Mouse (Mus musculus): ENCODE data around the gene H2-Aa. TPM values are rescaled to one million over a fixed set of nuclear protein-coding genes. Genes with fewer than 3 reads are reported as not detected.

Gene H2-Aa
- total RNA-seq, 4 experiments from 2014 or later = 3.4 to 37.3 (median 13.3) TPM

DNA sequence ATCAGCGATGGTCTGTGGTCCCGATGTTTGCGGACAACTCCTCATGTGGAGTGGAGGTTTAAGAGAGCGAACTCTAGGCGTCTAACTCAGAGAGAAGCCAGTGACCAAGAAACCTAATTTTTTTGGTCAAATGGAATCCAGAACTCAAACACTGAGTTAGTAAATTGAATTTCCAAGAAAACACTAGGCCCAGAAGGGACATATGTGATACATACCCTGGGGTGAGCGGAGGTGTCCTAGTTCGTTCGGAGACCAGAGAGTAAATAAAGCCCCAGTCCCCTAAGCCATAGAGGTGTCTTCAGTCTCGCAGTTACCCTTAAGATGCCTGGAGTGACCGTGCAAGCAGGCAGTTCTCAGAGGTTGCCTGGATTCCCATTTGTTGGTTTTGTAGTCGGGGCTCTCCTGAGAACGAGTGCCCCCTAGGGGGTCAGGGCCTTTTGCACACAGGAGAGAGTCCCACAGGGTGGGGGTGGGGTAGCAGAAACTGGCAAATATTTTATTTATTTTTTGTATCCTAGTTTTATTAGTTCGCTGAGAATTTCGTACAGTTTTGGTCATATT lies 23.7 kb downstream of the H2-Aa start:
- no peak for DNase-seq (ENCODE audit: low spot score in 2 of 2)

GRCm38 (mm10) chr17:34263068-34263467 lies 24.6 kb downstream of the H2-Aa start:
- DNase-seq (ENCODE audit: low spot score in 2 of 2) = peak; percentile 24 to 51

DNA sequence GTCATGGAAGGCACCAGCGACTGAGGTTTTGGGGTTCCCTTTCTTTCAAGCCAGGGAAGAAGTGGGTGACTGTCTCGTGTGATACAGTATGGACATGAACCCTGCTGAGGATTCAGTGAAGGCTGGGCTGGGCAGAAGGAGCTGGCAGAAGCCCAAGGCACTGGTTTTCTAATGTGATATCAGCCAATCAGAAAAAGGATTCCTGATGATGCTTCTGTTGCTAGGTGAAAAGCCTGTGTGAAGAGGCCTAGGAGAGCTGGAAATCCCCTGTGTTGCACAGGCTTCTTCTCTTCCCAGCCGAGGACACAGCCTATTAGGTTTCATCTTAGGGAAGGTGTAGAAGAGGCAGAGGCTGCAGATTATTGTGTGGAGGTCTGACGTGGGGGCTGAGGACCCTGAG lies 26.1 kb downstream of the H2-Aa start:
- peak in 1 of 2 experiments; percentile 22 for DNase-seq (ENCODE audit: low spot score in 2 of 2)

- DNase-seq (ENCODE audit: low spot score in 2 of 2) = no peak
Measured at GRCm38 (mm10) chr17:34260551-34260950, 27.1 kb downstream of the H2-Aa start.

DNA sequence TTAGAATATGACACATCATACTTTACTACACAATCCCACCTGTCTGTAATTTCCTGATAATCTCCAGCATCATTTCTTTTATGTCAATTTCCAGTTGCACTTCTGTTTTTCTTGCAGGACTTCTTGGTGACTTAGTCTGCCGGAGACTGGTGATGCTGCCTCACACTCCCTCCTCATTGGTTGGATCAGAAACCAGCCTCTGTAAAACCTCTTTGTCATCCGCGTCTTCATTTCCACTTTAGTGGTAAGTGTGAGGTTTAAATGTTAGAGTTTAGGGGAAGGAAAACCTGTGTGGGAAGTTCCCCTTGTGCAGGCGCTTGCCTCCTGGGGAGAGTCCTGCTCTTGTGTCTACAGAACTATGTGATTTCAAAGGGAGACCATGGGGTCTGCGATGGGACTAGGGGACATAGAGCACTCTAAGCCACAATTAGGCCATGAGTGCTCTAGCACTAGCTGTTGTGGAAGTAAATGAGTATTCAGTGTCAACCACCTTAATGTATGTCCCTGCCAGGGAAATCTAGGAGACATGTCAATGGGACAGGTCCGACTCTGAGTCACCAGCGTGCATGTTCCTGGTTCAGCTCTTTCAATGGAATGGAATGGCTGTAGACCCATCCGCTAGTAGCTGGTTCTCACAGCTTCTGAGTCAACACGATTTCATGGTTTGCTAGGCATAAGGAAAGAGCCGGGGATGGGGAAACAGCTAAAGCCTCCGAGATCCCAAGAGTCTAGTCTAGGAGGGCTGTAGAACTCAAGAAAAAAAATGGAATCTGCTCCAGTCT lies 29.8 kb downstream of the H2-Aa start, which contains the start of gene H2-Ab1:
TSS of gene H2-Ab1 (plus strand) at position 96 of the 782 bp plus-strand sequence.
- peak; percentile 58 to 91 for DNase-seq (ENCODE audit: low spot score in 2 of 2)

DNA sequence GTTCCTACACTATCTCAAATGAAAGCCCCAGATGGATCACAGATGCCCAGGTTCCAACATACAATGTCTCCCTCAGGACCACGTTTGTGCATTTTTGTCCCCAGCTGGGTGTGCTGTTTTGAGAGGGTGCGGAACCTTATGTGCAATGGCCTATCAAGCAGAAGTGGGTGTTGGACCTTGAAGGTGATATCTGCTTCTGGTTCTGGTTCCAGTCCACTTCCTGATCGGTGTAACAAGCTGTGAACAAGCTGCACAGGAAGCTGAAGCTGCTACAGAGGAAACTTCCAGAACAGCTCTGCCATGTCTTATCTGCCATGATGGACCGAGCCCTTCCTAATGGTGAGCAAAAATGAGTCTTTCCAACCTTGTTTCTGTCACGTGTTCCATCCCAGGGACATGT lies 31.1 kb downstream of the H2-Aa start:
- DNase-seq (ENCODE audit: low spot score in 2 of 2) = no peak

DNA sequence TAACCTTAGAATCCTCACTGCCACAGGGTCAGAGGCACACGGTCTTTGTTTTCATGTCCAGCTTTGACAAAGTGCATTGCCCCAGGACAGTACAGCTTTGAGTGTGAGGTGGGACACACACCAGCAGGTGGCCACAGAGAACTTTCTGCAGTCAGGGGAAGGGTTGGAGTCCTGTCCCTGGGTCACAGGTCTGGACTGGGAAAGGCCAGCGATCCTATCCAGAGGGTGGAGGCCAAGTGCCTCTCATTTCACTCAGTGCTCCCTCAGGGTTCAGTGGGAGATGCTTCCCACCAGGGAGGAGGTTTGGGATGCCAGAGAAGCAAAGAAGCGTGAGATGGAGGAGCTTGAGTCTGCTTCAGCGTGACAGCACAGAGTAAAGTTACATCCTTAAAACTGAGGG lies 36.0 kb downstream of the H2-Aa start:
- no peak for DNase-seq (ENCODE audit: low spot score in 2 of 2)

DNA sequence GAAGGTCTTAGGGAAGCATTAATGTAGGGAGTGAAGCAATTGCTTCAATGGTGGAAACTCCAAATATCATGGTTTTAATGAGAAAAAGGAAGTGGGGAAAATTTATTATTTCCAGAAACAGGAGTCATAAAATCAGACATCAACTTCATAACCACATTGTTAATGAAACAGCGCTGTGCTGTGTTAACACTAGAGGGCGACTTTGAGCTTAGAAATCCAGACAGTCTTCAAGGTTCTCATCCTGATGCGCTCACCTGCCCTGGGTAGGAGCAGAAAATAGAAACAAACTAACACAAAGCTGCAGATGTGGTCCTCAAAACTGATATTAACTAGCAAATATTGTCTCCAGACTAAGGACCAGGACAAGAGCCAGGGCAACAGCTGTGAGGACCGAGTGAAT lies 37.7 kb downstream of the H2-Aa start:
- DNase-seq (ENCODE audit: low spot score in 2 of 2) = no peak

GRCm38 (mm10) chr17:34249361-34249760 lies 38.3 kb downstream of the H2-Aa start:
- DNase-seq (ENCODE audit: low spot score in 2 of 2) = no peak

DNA sequence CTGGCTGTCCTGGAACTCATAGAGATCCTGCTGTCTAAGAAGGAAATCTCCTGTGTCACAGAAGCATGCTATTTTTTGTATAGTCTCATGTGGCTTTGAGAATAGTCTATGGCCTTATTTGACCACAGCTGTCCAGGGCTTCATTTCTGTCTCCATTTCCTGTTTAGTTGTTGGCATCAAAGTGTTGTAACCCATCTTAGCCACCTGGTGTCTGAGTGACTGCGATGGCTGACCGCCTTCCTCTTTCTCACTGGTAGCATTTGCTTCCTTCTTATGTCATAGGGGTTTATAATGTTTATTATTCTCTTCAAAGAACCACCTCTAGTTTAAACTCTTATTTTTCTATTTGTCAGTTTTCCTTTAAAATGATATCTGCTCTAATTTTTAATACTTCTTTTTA lies 38.9 kb downstream of the H2-Aa start:
- no peak for DNase-seq (ENCODE audit: low spot score in 2 of 2)

- no peak for DNase-seq (ENCODE audit: low spot score in 2 of 2)
Measured at GRCm38 (mm10) chr17:34247047-34247446, 40.6 kb downstream of the H2-Aa start.

DNA sequence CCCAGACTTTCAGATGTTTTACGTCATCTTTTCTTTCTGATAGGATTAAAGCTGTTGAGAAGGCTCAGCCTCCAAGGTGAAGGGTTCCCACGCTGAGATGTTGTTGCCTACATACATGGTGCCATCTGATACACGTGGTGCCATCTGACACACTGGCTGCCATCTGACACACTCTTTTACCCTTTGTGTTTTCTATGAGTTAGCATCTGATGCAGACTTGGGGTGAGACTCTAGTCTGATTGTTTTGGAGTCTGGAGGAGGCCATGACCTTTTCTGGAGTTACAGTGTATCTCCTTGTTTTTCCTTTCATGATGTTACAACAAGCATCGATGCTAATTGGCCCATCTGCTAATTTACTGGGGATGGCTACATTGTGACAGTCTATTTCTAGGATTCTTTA lies 43.0 kb downstream of the H2-Aa start:
- no peak for DNase-seq (ENCODE audit: low spot score in 2 of 2)

- DNase-seq (ENCODE audit: low spot score in 2 of 2) = no peak
Measured at GRCm38 (mm10) chr17:34240916-34241315, 46.7 kb downstream of the H2-Aa start.

DNA sequence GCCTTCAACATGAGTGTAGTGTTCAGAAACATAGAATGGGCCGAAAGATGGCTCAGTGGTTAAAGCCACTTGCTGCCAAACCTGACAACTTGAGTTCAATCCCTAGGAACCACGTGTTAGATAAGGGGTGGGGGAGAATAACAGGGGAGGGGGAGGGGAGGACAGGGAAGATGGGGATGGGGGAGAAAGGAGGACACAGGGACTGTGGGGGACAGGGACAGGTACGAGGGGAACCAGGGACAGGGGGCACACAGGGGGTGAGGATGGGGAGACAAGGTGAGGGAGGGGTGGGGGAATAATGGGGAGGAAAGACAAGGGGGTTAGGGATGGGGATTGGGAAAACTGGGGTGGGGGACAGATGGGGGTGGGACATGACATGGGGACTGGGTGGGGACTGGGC lies 47.3 kb downstream of the H2-Aa start:
- no peak for DNase-seq (ENCODE audit: low spot score in 2 of 2)

DNA sequence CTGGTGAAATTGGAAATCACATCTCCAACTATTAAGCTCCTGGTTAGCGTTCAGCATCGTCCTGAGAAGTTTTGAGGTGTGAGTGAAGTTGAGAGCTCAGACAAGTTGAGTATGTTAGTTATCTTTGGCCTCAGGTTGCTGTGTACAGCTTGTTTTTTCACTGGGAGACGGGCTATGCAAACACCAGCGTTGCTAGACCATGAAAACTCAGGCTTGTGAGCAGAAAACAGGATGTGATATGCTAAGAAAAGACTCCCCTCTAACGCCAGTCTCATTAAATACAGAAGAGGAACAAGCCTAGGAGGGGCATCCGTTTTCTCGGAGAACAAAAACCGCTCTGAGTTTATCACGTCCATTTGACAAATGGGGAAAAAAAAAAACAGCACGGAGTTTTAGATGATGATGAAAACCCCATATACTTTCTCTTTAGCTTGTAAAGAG lies 48.0 kb downstream of the H2-Aa start:
- DNase-seq (ENCODE audit: low spot score in 2 of 2) = no peak

- no peak for DNase-seq (ENCODE audit: low spot score in 2 of 2)
Measured at GRCm38 (mm10) chr17:34238706-34239105, 48.9 kb downstream of the H2-Aa start, which contains the start of gene H2-Ob. H2-Ob (plus strand) TSS chr17:34238903.

GRCm38 (mm10) chr17:34237741-34238140 lies 49.9 kb downstream of the H2-Aa start:
- DNase-seq (ENCODE audit: low spot score in 2 of 2) = no peak

DNA sequence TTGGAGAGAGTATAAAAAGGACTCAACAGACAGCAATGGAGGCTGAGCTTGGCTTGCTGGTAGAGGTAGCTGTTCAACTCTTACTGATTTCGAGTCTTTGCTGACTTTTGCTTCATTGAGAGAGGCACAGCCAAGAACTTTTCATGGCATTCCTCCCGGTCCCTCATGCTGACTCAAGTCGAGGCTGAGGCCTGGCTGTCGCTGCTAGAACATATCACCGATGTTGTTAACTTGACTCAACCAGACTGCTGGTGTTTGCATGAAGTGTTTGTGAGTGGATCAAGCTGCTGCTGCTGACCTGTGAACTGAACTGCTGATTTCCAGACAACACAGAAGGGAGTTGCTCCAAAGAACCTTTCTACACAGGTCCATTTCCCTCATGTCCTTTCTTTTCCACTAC lies 50.9 kb downstream of the H2-Aa start:
- DNase-seq (ENCODE audit: low spot score in 2 of 2) = no peak

GRCm38 (mm10) chr17:34234926-34235325 lies 52.7 kb downstream of the H2-Aa start:
- peak; percentile 23 to 44 for DNase-seq (ENCODE audit: low spot score in 2 of 2)

Data from left cerebral cortex, adult 8-10 months (tissue).